Mouse (Mus musculus) bone marrow, adult 2 months (tissue): ENCODE results near the gene Zfp169.

Source experiments
- CTCF ChIP-seq: fragments of 200-500 bp; IDR thresholded peaks from 2 replicates; pipeline ENCODE4 v1.5.1; 2011; ENCODE audit warnings: low read length, control low read depth; ENCODE audit not compliant: control insufficient read depth, insufficient read depth
- POLR2A ChIP-seq: fragments of 200-500 bp; IDR thresholded peaks from 2 replicates; pipeline ENCODE4 v1.6.1; 2011; ENCODE audit warnings: low read depth, mild to moderate bottlenecking, control low read depth, low read length, borderline replicate concordance; ENCODE audit not compliant: control insufficient read depth

- TF ChIP-seq CTCF (peak; percentile 70), POLR2A (no peak)
Observed at GRCm38 (mm10) chr13:48497693-48498221, 15.5 kb downstream of the Zfp169 start.
